ENCODE assay signal across 8 mouse cellular contexts in the genomic region with DNA sequence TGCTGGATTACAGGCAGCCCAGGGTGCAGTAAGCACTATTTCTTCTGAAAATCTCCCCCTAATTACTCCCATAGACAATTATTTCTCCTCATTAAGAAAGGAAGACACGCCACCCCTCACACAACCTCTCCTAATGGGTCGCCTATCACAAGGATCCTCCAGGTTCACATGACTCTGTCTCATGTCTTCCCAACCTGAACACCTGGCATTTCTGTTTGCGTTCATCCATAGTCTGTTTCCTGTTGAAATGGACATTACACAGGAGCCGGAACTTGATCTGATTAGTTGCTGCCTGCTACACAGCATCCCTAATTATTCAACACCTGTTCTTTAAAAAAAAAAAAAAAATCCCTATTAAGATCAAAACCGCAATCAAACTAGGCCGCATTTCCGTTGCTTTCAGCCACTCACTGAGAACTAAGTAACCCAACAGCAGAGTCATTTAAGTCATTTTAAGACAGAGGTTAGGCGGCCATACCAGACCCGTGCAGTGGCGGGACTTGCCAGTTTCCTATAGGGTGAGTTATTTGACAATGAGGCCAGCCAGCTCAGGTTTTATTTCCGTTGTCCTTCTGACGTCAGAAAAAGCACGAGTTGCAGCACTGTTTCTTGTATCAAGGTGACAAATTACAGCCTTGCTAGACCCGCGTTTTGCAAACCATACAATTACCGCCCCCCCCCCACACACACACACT. TPM values are rescaled to one million over a fixed set of nuclear protein-coding genes. Genes with fewer than 3 reads are reported as not detected.
DNase-seq lines count a peak whose midpoint lies in the region; ATAC-seq lines count a peak whose summit lies in the region.

No protein-coding gene starts in this region.

- peak overlapping the region; percentile 96 for H3K4me2 ChIP-seq in embryonic facial prominence, embryonic 15.5 days (replicated peaks)
- peak overlapping the region; percentile 90 for H3K4me2 ChIP-seq in intestine, embryonic 14.5 days (ENCODE audit: low read length)

- intact Hi-C loops in heart, postnatal 36 days (cut with DNase I) = loop anchor here (2.0 to 5.0 kb wide), 2 partner anchors 32 to 73 kb away; no protein-coding TSS in a partner anchor

- peaks cover 37% of the 10 kb centered on the region for H3K4me1 ChIP-seq in embryonic facial prominence, embryonic 15.5 days
- peaks cover 3% of the 10 kb centered on the region; the same call in 1 of the 2 replicates for H3K4me1 ChIP-seq in intestine, embryonic 14.5 days (replicated peaks; ENCODE audit: control insufficient read depth, insufficient read depth, low read length)

- no peaks in the 10 kb centered on the region for H3K27me3 ChIP-seq in embryonic facial prominence, embryonic 15.5 days
- H3K27me3 ChIP-seq in intestine, embryonic 14.5 days (replicated peaks; ENCODE audit: control insufficient read depth, insufficient read depth, low read length) = no peaks in the 10 kb centered on the region

- H3K4me3 ChIP-seq in embryonic facial prominence, embryonic 15.5 days (replicated peaks) = peak overlapping the region; percentile 80
- peak overlapping the region; percentile 77 for H3K4me3 ChIP-seq in intestine, embryonic 14.5 days (ENCODE audit: low read depth, low read length)

- peak overlapping the region; percentile 53; the same call in 1 of the 2 replicates for H3K9ac ChIP-seq in embryonic facial prominence, embryonic 15.5 days
- H3K9ac ChIP-seq in intestine, embryonic 14.5 days (ENCODE audit: low read length) = peak overlapping the region; percentile 88

- DNase-seq in heart, adult 11 months = peak; percentile 82
- DNase-seq in heart, postnatal 36 days = no peak
- DNase-seq in NIH3T3 (ENCODE audit: low read depth) = peak; percentile 66
- peak; percentile 78 for DNase-seq in intestine, embryonic 14.5 days (ENCODE audit: low spot score)
- DNase-seq in mesoderm, embryonic 11.5 days (ENCODE audit: low read depth, low spot score) = peak; percentile 74
- DNase-seq in spleen, postnatal 36 days (ENCODE audit: low spot score in 2 of 2) = peak; percentile 51 to 67
- no peak for DNase-seq in urinary bladder, postnatal 14 days (ENCODE audit: low spot score)

- no peaks in the 10 kb centered on the region for H3K36me3 ChIP-seq in embryonic facial prominence, embryonic 15.5 days
- H3K36me3 ChIP-seq in intestine, embryonic 14.5 days (ENCODE audit: control insufficient read depth, insufficient read depth, low read length) = peaks cover 11% of the 10 kb centered on the region

- H3K27ac ChIP-seq in embryonic facial prominence, embryonic 15.5 days (replicated peaks) = peak overlapping the region; percentile 79
- H3K27ac ChIP-seq in intestine, embryonic 14.5 days (ENCODE audit: low read depth) = peak overlapping the region; percentile 97

- 11% methylated on average over 16 of the region's 16 CpGs for WGBS in embryonic facial prominence, embryonic 15.5 days
- WGBS in intestine, embryonic 14.5 days = 5% methylated on average over 16 of the region's 16 CpGs

- no peaks in the 10 kb centered on the region for H3K9me3 ChIP-seq in embryonic facial prominence, embryonic 15.5 days (replicated peaks)
- H3K9me3 ChIP-seq in intestine, embryonic 14.5 days (ENCODE audit: control insufficient read depth, low read length) = no peaks in the 10 kb centered on the region

- ATAC-seq in embryonic facial prominence, embryonic 15.5 days (ENCODE audit: insufficient number of reproducible peaks, low FRiP score, low TSS enrichment, low read depth) = no peak
- ATAC-seq in intestine, embryonic 14.5 days (replicated peaks; ENCODE audit: low FRiP score, low TSS enrichment, low read depth) = no peak

RNA-seq across cellular contexts. Expression of gene Slc38a1, which starts 2.3 kb away (rescaled TPM):
- total RNA-seq in heart, postnatal 36 days (2021) = 10 to 100 TPM; 11.2 to 20.3 TPM
- polyA plus RNA-seq in embryonic facial prominence, embryonic 15.5 days (2015; fragmentation: Nextera tagmentation; extraction: Ambion mirVana) = 43.7 and 44.6 TPM in 2 replicates
- polyA plus RNA-seq in intestine, embryonic 14.5 days (2014; fragmentation: Nextera tagmentation; extraction: Ambion mirVana) = 124 and 126 TPM in 2 replicates

RNA-seq across cellular contexts. Expression of gene Slc38a2, which starts 59.1 kb away (rescaled TPM):
- total RNA-seq in heart, postnatal 36 days (2021) = 100 to 1,000 TPM; 173 to 251 TPM
- 101 and 107 TPM in 2 replicates for polyA plus RNA-seq in embryonic facial prominence, embryonic 15.5 days (2015; fragmentation: Nextera tagmentation; extraction: Ambion mirVana)
- polyA plus RNA-seq in intestine, embryonic 14.5 days (2014; fragmentation: Nextera tagmentation; extraction: Ambion mirVana) = 129 and 141 TPM in 2 replicates

Comparison
In these comparisons a context has a peak if more than half of its experiments do, and no peak if none do; other contexts are left out.
1. DNase-seq: peak in heart, adult 11 months (single experiment), NIH3T3 (single experiment), intestine, embryonic 14.5 days (single experiment), mesoderm, embryonic 11.5 days (single experiment) and spleen, postnatal 36 days (2 of 2); none in heart, postnatal 36 days (0 of 2) and urinary bladder, postnatal 14 days (single experiment).